ENCODE assay signal across 8 mouse cellular contexts in genomic region chr9:50763331-50763730, GRCm38 (mm10). TPM values are rescaled to one million over a fixed set of nuclear protein-coding genes. Genes with fewer than 3 reads are reported as not detected.
DNase-seq lines count a peak whose midpoint lies in the region; ATAC-seq and TF ChIP-seq lines count a peak whose summit lies in the region.
"Had no signal": no experiment of that assay in that cellular context is flagged by ENCODE, and none has a peak within 500 bp of the region (broad histone marks: within the 10 kb centered on the region; RNA-seq: fewer than 3 reads in every experiment).

No protein-coding gene starts in this region.

- H3K4me3 ChIP-seq in hindbrain, embryonic 14.5 days (replicated peaks; ENCODE audit: low read length): no peak overlapping the region
- H3K4me3 ChIP-seq in hindbrain, embryonic 12.5 days: no peak overlapping the region
- peak overlapping the region; percentile 22; the same call in 1 of the 2 replicates for H3K4me3 ChIP-seq in testis, adult 2 months (ENCODE audit: control insufficient read depth, low read depth, low read length)
- no peak overlapping the region for H3K4me3 ChIP-seq in heart, embryonic 11.5 days (ENCODE audit: low read depth, low read length)
- H3K4me3 ChIP-seq: embryonic facial prominence, embryonic 12.5 days had no signal

- peaks cover 7% of the 10 kb centered on the region; the same call in 1 of the 2 replicates for H3K4me1 ChIP-seq in hindbrain, embryonic 14.5 days (replicated peaks; ENCODE audit: control insufficient read depth, insufficient read depth, low read length)
- H3K4me1 ChIP-seq in hindbrain, embryonic 12.5 days: peaks cover 6% of the 10 kb centered on the region
- H3K4me1 ChIP-seq in testis, adult 2 months (ENCODE audit: control insufficient read depth, insufficient read depth, low read length): no peaks in the 10 kb centered on the region; the same call in 1 of the 2 replicates
- H3K4me1 ChIP-seq in heart, embryonic 11.5 days (ENCODE audit: control insufficient read depth, insufficient read depth, low read length): peaks cover 4% of the 10 kb centered on the region; the same call in 1 of the 2 replicates

- H3K9ac ChIP-seq in hindbrain, embryonic 14.5 days: no peak overlapping the region
- no peak overlapping the region for H3K9ac ChIP-seq in hindbrain, embryonic 12.5 days
- H3K9ac ChIP-seq in heart, embryonic 11.5 days (ENCODE audit: low read depth, low read length): no peak overlapping the region
- H3K9ac ChIP-seq: embryonic facial prominence, embryonic 12.5 days had no signal

- no peak overlapping the region for H3K27ac ChIP-seq in hindbrain, embryonic 14.5 days
- no peak overlapping the region for H3K27ac ChIP-seq in hindbrain, embryonic 12.5 days
- H3K27ac ChIP-seq in testis, adult 2 months (ENCODE audit: control insufficient read depth, insufficient read depth, low read depth, low read length): no peak overlapping the region
- no peak overlapping the region for H3K27ac ChIP-seq in heart, embryonic 11.5 days (ENCODE audit: low read depth, low read length)
- H3K27ac ChIP-seq: embryonic facial prominence, embryonic 12.5 days had no signal

- ATAC-seq in hindbrain, embryonic 14.5 days (ENCODE audit: low FRiP score): no peak
- ATAC-seq in hindbrain, embryonic 12.5 days (ENCODE audit: low FRiP score): no peak
- ATAC-seq in heart, embryonic 11.5 days (replicated peaks; ENCODE audit: insufficient number of reproducible peaks, low FRiP score, low TSS enrichment): no peak

- TF ChIP-seq CTCF in testis, adult 2 months (IDR thresholded peaks at IDR 0.05; ENCODE audit: control insufficient read depth, insufficient read depth, insufficient replicate concordance, low read depth, low read length): peak; percentile 27; the same call in 1 of the 2 replicates

- no peaks in the 10 kb centered on the region; the same call in 1 of the 2 replicates for H3K27me3 ChIP-seq in hindbrain, embryonic 14.5 days (ENCODE audit: control insufficient read depth, insufficient read depth, low read length)
- H3K27me3 ChIP-seq in hindbrain, embryonic 12.5 days: no peaks in the 10 kb centered on the region
- no peaks in the 10 kb centered on the region for H3K27me3 ChIP-seq in testis, adult 2 months (ENCODE audit: control insufficient read depth, insufficient read depth, low read length)
- H3K27me3 ChIP-seq in heart, embryonic 11.5 days (ENCODE audit: control insufficient read depth, insufficient read depth, low read length): no peaks in the 10 kb centered on the region
- H3K27me3 ChIP-seq: embryonic facial prominence, embryonic 12.5 days had no signal

- H3K4me2 ChIP-seq in hindbrain, embryonic 14.5 days (replicated peaks): no peak overlapping the region
- H3K4me2 ChIP-seq in hindbrain, embryonic 12.5 days (replicated peaks): no peak overlapping the region
- H3K4me2 ChIP-seq in heart, embryonic 11.5 days: no peak overlapping the region
- H3K4me2 ChIP-seq: embryonic facial prominence, embryonic 12.5 days had no signal

- H3K36me3 ChIP-seq in hindbrain, embryonic 14.5 days (replicated peaks; ENCODE audit: control insufficient read depth, insufficient read depth): no peaks in the 10 kb centered on the region
- H3K36me3 ChIP-seq in hindbrain, embryonic 12.5 days: no peaks in the 10 kb centered on the region
- no peaks in the 10 kb centered on the region for H3K36me3 ChIP-seq in testis, adult 2 months (ENCODE audit: control insufficient read depth, insufficient read depth, low read length)
- no peaks in the 10 kb centered on the region for H3K36me3 ChIP-seq in heart, embryonic 11.5 days (ENCODE audit: control insufficient read depth, insufficient read depth, low read length)
- H3K36me3 ChIP-seq: embryonic facial prominence, embryonic 12.5 days had no signal

- peak; percentile 54 for DNase-seq in hindbrain, embryonic 14.5 days (ENCODE audit: low spot score)
- DNase-seq in testis, postnatal 14 days (ENCODE audit: low spot score): no peak
- peak; percentile 63 for DNase-seq in embryo, embryonic 10.5 days (ENCODE audit: low spot score)
- DNase-seq in testis, postnatal 10 days (ENCODE audit: low spot score): peak; percentile 49

- no peak for TF ChIP-seq POLR2A in testis, adult 2 months (IDR thresholded peaks at IDR 0.05; ENCODE audit: control insufficient read depth, low read depth, low read length)

- 77% methylated on average over 1 of the region's 1 CpGs for WGBS in hindbrain, embryonic 14.5 days
- WGBS in hindbrain, embryonic 12.5 days: 71% methylated on average over 1 of the region's 1 CpGs
- 66% methylated on average over 1 of the region's 1 CpGs for WGBS in heart, embryonic 11.5 days (ENCODE audit: insufficient replicate concordance)

- no peaks in the 10 kb centered on the region for H3K9me3 ChIP-seq in hindbrain, embryonic 14.5 days (ENCODE audit: control insufficient read depth, low read length)
- H3K9me3 ChIP-seq in hindbrain, embryonic 12.5 days (replicated peaks): no peaks in the 10 kb centered on the region
- H3K9me3 ChIP-seq in heart, embryonic 11.5 days (replicated peaks; ENCODE audit: control insufficient read depth, low read length): no peaks in the 10 kb centered on the region
- H3K9me3 ChIP-seq: embryonic facial prominence, embryonic 12.5 days had no signal

RNA-seq across cellular contexts. Expression of gene Fdxacb1, which starts 4.7 kb away (rescaled TPM):
- 10.1 and 10.7 TPM in 2 replicates for polyA plus RNA-seq in hindbrain, embryonic 14.5 days (2014; fragmentation: Nextera tagmentation; extraction: Ambion mirVana)
- 11.6 and 12.5 TPM in 2 replicates for polyA plus RNA-seq in hindbrain, embryonic 12.5 days (2016; fragmentation: Nextera tagmentation; extraction: Ambion mirVana)
- polyA plus RNA-seq in testis, adult 2 months (2012; rRNA removed): 5.3 and 5.8 TPM in 2 replicates
- polyA plus RNA-seq in heart, embryonic 11.5 days (2014; fragmentation: Nextera tagmentation; extraction: Ambion mirVana): 9.8 and 9.9 TPM in 2 replicates

RNA-seq across cellular contexts. Expression of gene Hspb2, which starts 11.2 kb away (rescaled TPM):
- polyA plus RNA-seq in hindbrain, embryonic 14.5 days (2014; fragmentation: Nextera tagmentation; extraction: Ambion mirVana): 0.83 and 1.8 TPM in 2 replicates
- 1.7 and 6.9 TPM in 2 replicates for polyA plus RNA-seq in hindbrain, embryonic 12.5 days (2016; fragmentation: Nextera tagmentation; extraction: Ambion mirVana)
- polyA plus RNA-seq in testis, adult 2 months (2012; rRNA removed): 2.3 and 3.6 TPM in 2 replicates
- 319 and 338 TPM in 2 replicates for polyA plus RNA-seq in heart, embryonic 11.5 days (2014; fragmentation: Nextera tagmentation; extraction: Ambion mirVana)

RNA-seq across cellular contexts. Expression of gene Alg9, which starts 11.5 kb away (rescaled TPM):
- 63.4 and 67.9 TPM in 2 replicates for polyA plus RNA-seq in hindbrain, embryonic 14.5 days (2014; fragmentation: Nextera tagmentation; extraction: Ambion mirVana)
- polyA plus RNA-seq in hindbrain, embryonic 12.5 days (2016; fragmentation: Nextera tagmentation; extraction: Ambion mirVana): 44.9 and 50.6 TPM in 2 replicates
- 31.0 and 40.0 TPM in 2 replicates for polyA plus RNA-seq in testis, adult 2 months (2012; rRNA removed)
- polyA plus RNA-seq in heart, embryonic 11.5 days (2014; fragmentation: Nextera tagmentation; extraction: Ambion mirVana): 34.2 and 37.3 TPM in 2 replicates

RNA-seq across cellular contexts. Expression of gene 1110032A03Rik, which starts 12.0 kb away (rescaled TPM):
- 55.0 and 62.7 TPM in 2 replicates for polyA plus RNA-seq in hindbrain, embryonic 14.5 days (2014; fragmentation: Nextera tagmentation; extraction: Ambion mirVana)
- polyA plus RNA-seq in hindbrain, embryonic 12.5 days (2016; fragmentation: Nextera tagmentation; extraction: Ambion mirVana): 38.4 and 43.9 TPM in 2 replicates
- 662 and 684 TPM in 2 replicates for polyA plus RNA-seq in testis, adult 2 months (2012; rRNA removed)
- 22.2 and 22.9 TPM in 2 replicates for polyA plus RNA-seq in heart, embryonic 11.5 days (2014; fragmentation: Nextera tagmentation; extraction: Ambion mirVana)

RNA-seq across cellular contexts. Expression of gene Cryab, which starts 12.2 kb away (rescaled TPM):
- 11.9 and 14.9 TPM in 2 replicates for polyA plus RNA-seq in hindbrain, embryonic 14.5 days (2014; fragmentation: Nextera tagmentation; extraction: Ambion mirVana)
- 11.9 and 20.7 TPM in 2 replicates for polyA plus RNA-seq in hindbrain, embryonic 12.5 days (2016; fragmentation: Nextera tagmentation; extraction: Ambion mirVana)
- 4.4 and 6.0 TPM in 2 replicates for polyA plus RNA-seq in testis, adult 2 months (2012; rRNA removed)
- polyA plus RNA-seq in heart, embryonic 11.5 days (2014; fragmentation: Nextera tagmentation; extraction: Ambion mirVana): 841 and 878 TPM in 2 replicates

Comparison
In these comparisons a context has a peak if more than half of its experiments do, and no peak if none do; other contexts are left out.
1. RNA of gene Hspb2, which starts 11.2 kb away (polyA plus RNA-seq): 319 to 338 TPM in heart, embryonic 11.5 days; 2.3 to 3.6 TPM in testis, adult 2 months, 0.83 to 1.8 TPM in hindbrain, embryonic 14.5 days and 1.7 to 6.9 TPM in hindbrain, embryonic 12.5 days; every median in the first group is over 10 times any median in the second.